Mouse (Mus musculus): ENCODE data around the gene Frmd5. TPM values are rescaled to one million over a fixed set of nuclear protein-coding genes. Genes with fewer than 3 reads are reported as not detected.

Gene Frmd5
- polyA plus RNA-seq, 1 experiment from 2014 or later: 27.9 TPM

DNA sequence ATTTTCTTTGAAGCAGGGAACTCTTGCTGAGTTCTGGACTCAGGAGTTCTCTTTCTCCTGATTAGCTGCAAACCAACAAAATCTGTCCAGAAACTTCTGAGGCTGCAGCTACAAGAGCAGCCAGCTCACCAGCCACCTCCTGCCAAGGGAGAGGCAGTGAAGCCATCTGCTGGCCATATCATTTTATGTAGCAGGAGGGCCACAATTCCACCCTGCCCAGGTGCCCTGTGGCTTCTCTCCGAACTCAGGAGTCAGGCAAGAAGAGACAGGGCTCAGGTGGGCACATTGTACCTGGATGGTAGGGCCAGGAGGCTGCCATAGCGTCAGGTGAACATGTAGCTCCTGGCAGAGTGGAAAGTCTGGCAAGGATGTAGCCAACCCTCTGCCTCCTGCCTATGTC is 210.3 kb downstream of the Frmd5 start:
- Histone ChIP-seq H3K4me2 (ENCODE audit: low read length) (no peak overlapping the region), H3K27ac (ENCODE audit: low read length) (no peak overlapping the region), H3K4me1 (ENCODE audit: control insufficient read depth, insufficient read depth, low read length) (no peaks in the 10 kb centered on the region; the same call in 1 of the 2 replicates), H3K4me3 (ENCODE audit: low read depth, low read length) (no peak overlapping the region), H3K27me3 (ENCODE audit: control insufficient read depth, insufficient read depth, low read depth, low read length) (no peaks in the 10 kb centered on the region), H3K9me3 (replicated peaks; ENCODE audit: control insufficient read depth, low read length, poor library complexity, severe bottlenecking) (no peaks in the 10 kb centered on the region), H3K9ac (ENCODE audit: low read depth, low read length) (no peak overlapping the region), H3K36me3 (ENCODE audit: control insufficient read depth, insufficient read depth, low read length) (no peaks in the 10 kb centered on the region)
- 86% methylated on average over 2 of the region's 2 CpGs for WGBS
- no peak for ATAC-seq

- ATAC-seq: no peak
- 61% methylated on average over 8 of the region's 8 CpGs for WGBS
- Histone ChIP-seq H3K9me3 (replicated peaks; ENCODE audit: control insufficient read depth, low read length, poor library complexity, severe bottlenecking) (no peaks in the 10 kb centered on the region), H3K4me1 (ENCODE audit: control insufficient read depth, insufficient read depth, low read length) (no peaks in the 10 kb centered on the region; the same call in 1 of the 2 replicates), H3K4me3 (ENCODE audit: low read depth, low read length) (no peak overlapping the region), H3K9ac (ENCODE audit: low read depth, low read length) (no peak overlapping the region), H3K4me2 (ENCODE audit: low read length) (no peak overlapping the region), H3K36me3 (ENCODE audit: control insufficient read depth, insufficient read depth, low read length) (no peaks in the 10 kb centered on the region), H3K27me3 (ENCODE audit: control insufficient read depth, insufficient read depth, low read depth, low read length) (no peaks in the 10 kb centered on the region), H3K27ac (ENCODE audit: low read length) (no peak overlapping the region)
Measured at GRCm38 (mm10) chr2:121594660-121595291, 212.1 kb downstream of the Frmd5 start.

DNA sequence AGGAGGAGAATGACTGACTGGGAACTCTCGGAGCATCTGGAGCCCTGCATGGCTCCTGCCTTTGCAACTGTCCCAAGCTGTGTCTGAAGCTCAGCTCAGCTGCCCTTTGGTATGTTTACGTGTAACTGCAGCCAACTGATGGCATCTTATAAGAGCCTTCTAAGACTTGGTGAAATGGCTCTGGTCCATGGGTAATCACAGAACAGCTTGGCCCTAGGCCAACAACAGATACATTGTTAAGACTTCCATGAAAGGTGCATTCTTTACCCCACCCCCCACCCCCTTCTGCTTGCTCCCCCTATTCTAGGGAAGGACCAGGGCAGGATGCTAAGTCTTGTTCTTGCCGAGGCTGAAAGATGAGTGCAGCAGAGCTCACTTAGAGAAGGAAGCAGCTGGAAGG is 212.8 kb downstream of the Frmd5 start:
- no peak for ATAC-seq
- Histone ChIP-seq H3K9ac (ENCODE audit: low read depth, low read length) (no peak overlapping the region), H3K36me3 (ENCODE audit: control insufficient read depth, insufficient read depth, low read length) (no peaks in the 10 kb centered on the region), H3K4me2 (ENCODE audit: low read length) (no peak overlapping the region), H3K27ac (ENCODE audit: low read length) (no peak overlapping the region), H3K9me3 (replicated peaks; ENCODE audit: control insufficient read depth, low read length, poor library complexity, severe bottlenecking) (no peaks in the 10 kb centered on the region), H3K4me1 (ENCODE audit: control insufficient read depth, insufficient read depth, low read length) (no peaks in the 10 kb centered on the region; the same call in 1 of the 2 replicates), H3K27me3 (ENCODE audit: control insufficient read depth, insufficient read depth, low read depth, low read length) (no peaks in the 10 kb centered on the region), H3K4me3 (ENCODE audit: low read depth, low read length) (no peak overlapping the region)
- WGBS: 55% methylated on average over 3 of the region's 3 CpGs

- WGBS: 37% methylated on average over 4 of the region's 4 CpGs
- Histone ChIP-seq H3K27me3 (ENCODE audit: control insufficient read depth, insufficient read depth, low read depth, low read length) (no peaks in the 10 kb centered on the region), H3K4me2 (ENCODE audit: low read length) (no peak overlapping the region), H3K9me3 (replicated peaks; ENCODE audit: control insufficient read depth, low read length, poor library complexity, severe bottlenecking) (no peaks in the 10 kb centered on the region), H3K36me3 (ENCODE audit: control insufficient read depth, insufficient read depth, low read length) (no peaks in the 10 kb centered on the region), H3K4me3 (ENCODE audit: low read depth, low read length) (no peak overlapping the region), H3K4me1 (ENCODE audit: control insufficient read depth, insufficient read depth, low read length) (peaks cover 10% of the 10 kb centered on the region), H3K9ac (ENCODE audit: low read depth, low read length) (peak overlapping the region; percentile 40; the same call in 1 of the 2 replicates), H3K27ac (ENCODE audit: low read length) (peak overlapping the region; percentile 60)
- peak; percentile 57; the same call in 1 of the 2 replicates for ATAC-seq
Measured at GRCm38 (mm10) chr2:121588309-121588694, 218.6 kb downstream of the Frmd5 start.

- H3K4me2 ChIP-seq (ENCODE audit: low read length): no peak overlapping the region
- peak; percentile 10; the same call in 1 of the 2 replicates for ATAC-seq
- peak overlapping the region; percentile 60; the same call in 1 of the 2 replicates for H3K27ac ChIP-seq (ENCODE audit: low read length)
- 32% methylated on average over 12 of the region's 12 CpGs for WGBS
- H3K9me3 ChIP-seq (replicated peaks; ENCODE audit: control insufficient read depth, low read length, poor library complexity, severe bottlenecking): no peaks in the 10 kb centered on the region
- H3K4me1 ChIP-seq (ENCODE audit: control insufficient read depth, insufficient read depth, low read length): peaks cover 10% of the 10 kb centered on the region
- H3K27me3 ChIP-seq (ENCODE audit: control insufficient read depth, insufficient read depth, low read depth, low read length): no peaks in the 10 kb centered on the region
- no peaks in the 10 kb centered on the region for H3K36me3 ChIP-seq (ENCODE audit: control insufficient read depth, insufficient read depth, low read length)
- no peak overlapping the region for H3K4me3 ChIP-seq (ENCODE audit: low read depth, low read length)
- H3K9ac ChIP-seq (ENCODE audit: low read depth, low read length): peak overlapping the region; percentile 40; the same call in 1 of the 2 replicates
Measured at GRCm38 (mm10) chr2:121587523-121588308, 219.2 kb downstream of the Frmd5 start.

- ATAC-seq: no peak
- no peaks in the 10 kb centered on the region for H3K9me3 ChIP-seq (replicated peaks; ENCODE audit: control insufficient read depth, low read length, poor library complexity, severe bottlenecking)
- H3K27ac ChIP-seq (ENCODE audit: low read length): no peak overlapping the region
- no peak overlapping the region for H3K9ac ChIP-seq (ENCODE audit: low read depth, low read length)
- H3K4me1 ChIP-seq (ENCODE audit: control insufficient read depth, insufficient read depth, low read length): peaks cover 10% of the 10 kb centered on the region
- no peak overlapping the region for H3K4me2 ChIP-seq (ENCODE audit: low read length)
- no peaks in the 10 kb centered on the region for H3K36me3 ChIP-seq (ENCODE audit: control insufficient read depth, insufficient read depth, low read length)
- H3K4me3 ChIP-seq (ENCODE audit: low read depth, low read length): no peak overlapping the region
- 72% methylated on average over 5 of the region's 5 CpGs for WGBS
- H3K27me3 ChIP-seq (ENCODE audit: control insufficient read depth, insufficient read depth, low read depth, low read length): no peaks in the 10 kb centered on the region
Measured at GRCm38 (mm10) chr2:121584705-121585104, 222.2 kb downstream of the Frmd5 start.

GRCm38 (mm10) chr2:121583468-121584116 is 223.3 kb downstream of the Frmd5 start:
- no peak overlapping the region for H3K27ac ChIP-seq (ENCODE audit: low read length)
- peak; percentile 79 for ATAC-seq

DNA sequence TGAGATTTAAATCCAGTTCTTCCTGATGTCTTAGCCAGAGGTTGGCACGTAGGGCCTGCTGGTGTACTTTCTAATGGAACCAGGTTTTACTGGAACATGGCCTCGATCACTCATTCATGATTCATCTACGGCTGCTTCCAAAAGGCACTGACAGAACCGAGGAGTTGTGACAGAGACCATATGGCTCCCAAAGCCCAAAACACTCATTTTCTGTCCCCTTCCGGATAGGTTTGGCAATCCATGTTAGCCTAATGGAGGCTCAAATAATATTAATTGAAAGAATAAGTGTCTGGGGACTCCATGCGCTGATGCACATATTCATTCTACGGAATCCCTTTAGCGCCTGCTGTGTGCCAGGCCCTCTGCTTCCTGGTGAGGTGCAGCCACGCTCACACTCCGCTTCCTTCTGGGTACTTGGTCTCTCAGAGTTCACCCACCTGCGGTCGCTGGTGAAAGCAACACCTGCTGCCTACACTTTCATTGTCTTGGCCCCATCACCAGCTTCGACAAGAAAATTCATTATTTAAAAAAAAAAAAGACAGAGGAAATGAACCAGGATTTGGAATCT is 224.0 kb downstream of the Frmd5 start:
- Histone ChIP-seq H3K4me3 (ENCODE audit: low read depth, low read length) (no peak overlapping the region), H3K27ac (ENCODE audit: low read length) (no peak overlapping the region), H3K36me3 (ENCODE audit: control insufficient read depth, insufficient read depth, low read length) (no peaks in the 10 kb centered on the region), H3K27me3 (ENCODE audit: control insufficient read depth, insufficient read depth, low read depth, low read length) (no peaks in the 10 kb centered on the region), H3K9me3 (replicated peaks; ENCODE audit: control insufficient read depth, low read length, poor library complexity, severe bottlenecking) (no peaks in the 10 kb centered on the region), H3K4me1 (ENCODE audit: control insufficient read depth, insufficient read depth, low read length) (peaks cover under 1% of the 10 kb centered on the region; the same call in 1 of the 2 replicates), H3K9ac (ENCODE audit: low read depth, low read length) (no peak overlapping the region), H3K4me2 (ENCODE audit: low read length) (no peak overlapping the region)
- no peak for ATAC-seq
- WGBS: 67% methylated on average over 13 of the region's 13 CpGs

More at GRCm38 (mm10) chr2:121583468-121584116, 223.3 kb downstream of the Frmd5 start:
- no peak overlapping the region for H3K4me3 ChIP-seq (ENCODE audit: low read depth, low read length)
- peaks cover 8% of the 10 kb centered on the region for H3K4me1 ChIP-seq (ENCODE audit: control insufficient read depth, insufficient read depth, low read length)
- 39% methylated on average over 13 of the region's 13 CpGs for WGBS
- H3K9me3 ChIP-seq (replicated peaks; ENCODE audit: control insufficient read depth, low read length, poor library complexity, severe bottlenecking): no peaks in the 10 kb centered on the region
- H3K36me3 ChIP-seq (ENCODE audit: control insufficient read depth, insufficient read depth, low read length): no peaks in the 10 kb centered on the region
- no peaks in the 10 kb centered on the region for H3K27me3 ChIP-seq (ENCODE audit: control insufficient read depth, insufficient read depth, low read depth, low read length)
- no peak overlapping the region for H3K9ac ChIP-seq (ENCODE audit: low read depth, low read length)
- H3K4me2 ChIP-seq (ENCODE audit: low read length): no peak overlapping the region

Measured in midbrain, embryonic 16.5 days (tissue).